Mouse (Mus musculus): ENCODE measurements around the gene Zfp768.
"Not testable (repeated sequence)": the region's sequence is repeated elsewhere in the genome, so short reads cannot be mapped to it uniquely, and the experiment has no call there.

Zfp768 gene
- long read RNA-seq, experiment 1, partial matches to known transcripts: 0 of 4 reads
- long read RNA-seq, experiment 1, other reads (novel, unspliced or antisense): 0 of 4 reads
- long read RNA-seq, experiment 2, partial matches to known transcripts: 0 of 1 reads
- long read RNA-seq, experiment 2, other reads (novel, unspliced or antisense): 0 of 1 reads

GRCm38 (mm10) chr7:127345512-127346325 is at the start of gene Zfp768:
TSS of gene Zfp768 (minus strand) at chr7:127345589.
- intact Hi-C loops (cut with DNase I): no loop called here

GRCm38 (mm10) chr7:127393944-127394333 is 48.5 kb upstream of the Zfp768 start:
- intact Hi-C loops (cut with DNase I): no loop called here

GRCm38 (mm10) chr7:127393157-127393943 is 48.0 kb upstream of the Zfp768 start, which contains the start of gene E430018J23Rik:
TSS of gene E430018J23Rik (minus strand) at chr7:127393629.
- intact Hi-C loops (cut with DNase I): no loop called here

GRCm38 (mm10) chr7:127392251-127392824 is 46.9 kb upstream of the Zfp768 start:
- intact Hi-C loops (cut with DNase I): no loop called here

GRCm38 (mm10) chr7:127391538-127391937 is 46.1 kb upstream of the Zfp768 start:
- intact Hi-C loops (cut with DNase I): no loop called here

- intact Hi-C loops (cut with DNase I): no loop called here
Observed at GRCm38 (mm10) chr7:127390306-127390705, 44.9 kb upstream of the Zfp768 start.

GRCm38 (mm10) chr7:127388201-127388600 is 42.8 kb upstream of the Zfp768 start:
- intact Hi-C loops (cut with DNase I): not testable (repeated sequence)

- intact Hi-C loops (cut with DNase I): no loop called here
Observed at GRCm38 (mm10) chr7:127386641-127387392, 41.4 kb upstream of the Zfp768 start, which contains the start of gene 9130019O22Rik. TSS of gene 9130019O22Rik (minus strand) at chr7:127387166.

GRCm38 (mm10) chr7:127385560-127385959 is 40.2 kb upstream of the Zfp768 start:
- intact Hi-C loops (cut with DNase I): not testable (repeated sequence)

- intact Hi-C loops (cut with DNase I): no loop called here
Observed at GRCm38 (mm10) chr7:127378310-127378921, 33.0 kb upstream of the Zfp768 start.

GRCm38 (mm10) chr7:127375271-127376245 is 30.2 kb upstream of the Zfp768 start, which contains the start of gene Zfp747:
TSS of gene Zfp747 (minus strand) at chr7:127376050.
- intact Hi-C loops (cut with DNase I): not testable (repeated sequence)

- intact Hi-C loops (cut with DNase I): not testable (repeated sequence)
Observed at GRCm38 (mm10) chr7:127371870-127372269, 26.5 kb upstream of the Zfp768 start.

- intact Hi-C loops (cut with DNase I): no loop called here
Observed at GRCm38 (mm10) chr7:127371213-127371612, 25.8 kb upstream of the Zfp768 start.

GRCm38 (mm10) chr7:127366249-127366648 is 20.9 kb upstream of the Zfp768 start:
- intact Hi-C loops (cut with DNase I): no loop called here

- intact Hi-C loops (cut with DNase I): loop anchor here (5.0 kb wide), 2 partner anchors 38 to 133 kb away; no protein-coding TSS in a partner anchor
Observed at GRCm38 (mm10) chr7:127364166-127364565, 18.8 kb upstream of the Zfp768 start.

- intact Hi-C loops (cut with DNase I): loop anchor here (5.0 kb wide), 2 partner anchors 39 to 134 kb away; no protein-coding TSS in a partner anchor
Observed at GRCm38 (mm10) chr7:127363475-127363921, 18.1 kb upstream of the Zfp768 start.

- intact Hi-C loops (cut with DNase I): loop anchor here (5.0 kb wide), 2 partner anchors 40 to 135 kb away; no protein-coding TSS in a partner anchor
Observed at GRCm38 (mm10) chr7:127362418-127362817, 17.0 kb upstream of the Zfp768 start.

GRCm38 (mm10) chr7:127361449-127361848 is 16.1 kb upstream of the Zfp768 start:
- intact Hi-C loops (cut with DNase I): loop anchor here (5.0 kb wide), 2 partner anchors 41 to 136 kb away; no protein-coding TSS in a partner anchor
